Mouse (Mus musculus) intestine, embryonic 15.5 days (tissue): ENCODE data around the gene Dhdh. TPM values are rescaled to one million over a fixed set of nuclear protein-coding genes. Genes with fewer than 3 reads are reported as not detected.

Source experiments
- ATAC-seq: fragments of 200-750 bp; cut with Nextera tagmentation; 2 replicates; pipeline ENCODE4 v1.8.0; 2017; ENCODE audit warnings: moderate TSS enrichment, moderate library complexity
- H3K27ac ChIP-seq: fragments of 300-500 bp; sonication (generic); 2 replicates; pipeline ENCODE4 v1.5.1; 2015; ENCODE audit warnings: mild to moderate bottlenecking, inconsistent platforms
- H3K27me3 ChIP-seq: fragments of 300-500 bp; sonication (generic); replicated peaks from 2 replicates; pipeline ENCODE4 v1.6.1; 2015; ENCODE audit warnings: inconsistent platforms
- H3K36me3 ChIP-seq: fragments of 300-500 bp; sonication (generic); 2 replicates; pipeline ENCODE4 v1.6.1; 2015; ENCODE audit warnings: inconsistent platforms
- H3K4me1 ChIP-seq: fragments of 300-500 bp; sonication (generic); replicated peaks from 2 replicates; pipeline ENCODE4 v1.6.1; 2015; ENCODE audit warnings: inconsistent platforms
- H3K4me2 ChIP-seq: fragments of 300-500 bp; sonication (generic); replicated peaks from 2 replicates; pipeline ENCODE4 v1.6.1; 2015; ENCODE audit warnings: mild to moderate bottlenecking, inconsistent platforms
- H3K4me3 ChIP-seq: fragments of 300-500 bp; sonication (generic); replicated peaks from 2 replicates; pipeline ENCODE4 v1.5.1; 2015; ENCODE audit warnings: inconsistent platforms
- H3K9ac ChIP-seq: fragments of 300-500 bp; sonication (generic); 2 replicates; pipeline ENCODE4 v1.6.1; 2015; ENCODE audit warnings: inconsistent platforms
- H3K9me3 ChIP-seq: fragments of 300-500 bp; sonication (generic); 2 replicates; pipeline ENCODE4 v1.6.1; 2016; ENCODE audit warnings: inconsistent platforms
- WGBS: fragments of 180-500 bp; shearing (Covaris S2); methylation state at CpG from one replicate; pipeline ENCODE4 v1.1.7; 2015; 5-methylcytosine and 5-hydroxymethylcytosine counted together
- polyA plus RNA-seq: library from polyadenylated mRNA; unstranded; fragments of >200 nt; fragmentation: Nextera tagmentation; extraction: Ambion mirVana; gene quantifications from 2 replicates; pipeline ENCODE4 v1.2.1, GENCODE M21; 2015

Dhdh gene
- polyA plus RNA-seq, 1 experiment from 2014 or later: 2.7 TPM

DNA sequence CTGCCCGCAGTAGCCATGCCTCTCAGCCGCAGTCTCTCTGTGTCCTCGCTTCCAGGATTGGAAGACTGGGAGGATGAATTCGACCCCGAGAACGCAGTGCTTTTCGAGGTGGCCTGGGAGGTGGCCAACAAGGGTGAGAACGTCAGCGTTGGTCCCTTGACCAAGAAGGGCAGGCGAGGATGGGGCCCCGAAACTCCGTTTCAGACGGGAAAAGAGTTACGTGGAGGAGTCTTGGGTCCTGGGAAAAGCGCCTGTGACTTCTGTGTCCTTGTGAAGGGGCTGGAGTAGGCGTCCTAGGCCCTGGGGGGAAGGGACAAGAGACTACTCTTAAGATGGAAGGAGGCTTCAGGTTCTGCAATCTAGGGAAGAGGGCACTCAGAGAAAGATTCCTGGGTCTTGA is 53.6 kb downstream of the Dhdh start:
- H3K4me1 ChIP-seq: peaks cover 39% of the 10 kb centered on the region
- WGBS: 2% methylated on average over 16 of the region's 16 CpGs
- peak; percentile 16 for ATAC-seq
- H3K9me3 ChIP-seq: no peaks in the 10 kb centered on the region
- H3K4me3 ChIP-seq: peak overlapping the region; percentile 73
- H3K4me2 ChIP-seq: peak overlapping the region; percentile 76
- peak overlapping the region; percentile 81 for H3K27ac ChIP-seq
- no peaks in the 10 kb centered on the region for H3K27me3 ChIP-seq
- peaks cover 18% of the 10 kb centered on the region for H3K36me3 ChIP-seq
- peak overlapping the region; percentile 77 for H3K9ac ChIP-seq

DNA sequence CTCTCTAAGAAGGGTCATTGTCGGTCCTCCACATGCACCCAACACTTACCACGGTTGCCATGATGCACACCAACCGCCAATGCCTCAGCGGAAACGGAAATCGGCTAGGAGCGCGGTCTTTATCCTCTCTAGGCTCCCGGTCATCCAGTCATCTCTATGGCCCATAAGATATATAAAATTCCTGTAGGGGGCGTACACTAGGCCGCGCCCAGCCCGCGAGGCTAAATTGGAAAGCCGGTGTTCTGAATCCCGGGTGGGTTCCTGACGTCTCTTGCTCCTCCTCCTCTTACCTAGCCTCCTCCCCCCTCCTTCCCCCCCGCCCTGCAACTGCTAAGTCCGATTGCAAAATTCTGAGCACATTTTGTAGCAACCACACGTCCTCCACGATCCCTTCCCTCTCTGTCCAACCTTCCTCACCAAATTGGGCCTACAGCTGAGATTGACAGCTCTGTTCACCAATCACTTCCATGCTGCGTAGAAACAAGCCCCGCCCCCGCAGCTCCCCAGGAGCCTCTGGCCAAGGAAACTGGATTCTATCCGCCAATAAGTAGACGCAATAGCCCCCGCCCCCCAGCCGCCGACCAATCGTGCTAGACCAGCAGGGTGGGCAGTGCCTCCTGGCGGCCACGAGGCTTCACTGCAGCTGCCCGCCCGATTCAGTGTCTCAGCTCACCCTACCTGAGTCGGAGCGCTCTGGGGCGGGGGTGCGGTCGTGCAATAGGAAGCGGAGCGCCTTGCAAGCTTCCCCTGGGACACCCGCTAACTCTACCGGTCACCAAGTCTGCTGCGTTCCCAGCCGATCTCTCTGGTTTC is 54.2 kb downstream of the Dhdh start, which contains the start of gene Gys1:
Gys1 (plus strand) TSS at position 642 of the 813 bp plus-strand sequence.
- no peaks in the 10 kb centered on the region for H3K9me3 ChIP-seq
- peak; percentile 98 for ATAC-seq
- H3K4me1 ChIP-seq: peaks cover 39% of the 10 kb centered on the region
- peak within 1 kb of the TSS; percentile 80 for H3K9ac ChIP-seq
- H3K36me3 ChIP-seq: peaks cover 17% of the 10 kb centered on the region
- WGBS: under 1% methylated on average over 45 of the region's 45 CpGs
- no peaks in the 10 kb centered on the region for H3K27me3 ChIP-seq
- H3K27ac ChIP-seq: peak within 1 kb of the TSS; percentile 86
- peak within 1 kb of the TSS; percentile 90 for H3K4me2 ChIP-seq
- peak within 1 kb of the TSS; percentile 73 for H3K4me3 ChIP-seq

DNA sequence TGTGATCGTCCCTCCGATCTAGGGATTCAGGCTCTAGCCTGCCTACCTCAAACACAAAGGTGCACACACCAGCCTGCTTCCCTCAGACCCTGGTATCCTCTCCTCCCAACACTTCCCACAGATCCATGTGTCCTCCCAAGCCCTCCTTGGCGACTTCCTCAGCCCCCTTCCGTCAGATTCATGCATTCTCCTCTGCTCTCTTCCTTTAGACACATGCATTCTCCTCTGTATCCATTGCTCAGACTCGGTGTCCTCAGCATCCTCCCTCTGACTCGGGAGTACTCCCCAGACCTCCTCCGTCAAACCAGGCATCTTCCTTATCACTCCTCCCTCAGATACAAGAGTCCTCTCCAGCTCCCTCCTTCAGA is 54.8 kb downstream of the Dhdh start:
- Histone ChIP-seq H3K4me3 (peak overlapping the region; percentile 73), H3K9ac (peak overlapping the region; percentile 80), H3K36me3 (peaks cover 22% of the 10 kb centered on the region), H3K27ac (peak overlapping the region; percentile 86), H3K9me3 (no peaks in the 10 kb centered on the region), H3K4me1 (peaks cover 39% of the 10 kb centered on the region), H3K27me3 (no peaks in the 10 kb centered on the region), H3K4me2 (peak overlapping the region; percentile 90)
- under 1% methylated on average over 7 of the region's 7 CpGs for whole genome bisulfite sequencing
- ATAC-seq: no peak

DNA sequence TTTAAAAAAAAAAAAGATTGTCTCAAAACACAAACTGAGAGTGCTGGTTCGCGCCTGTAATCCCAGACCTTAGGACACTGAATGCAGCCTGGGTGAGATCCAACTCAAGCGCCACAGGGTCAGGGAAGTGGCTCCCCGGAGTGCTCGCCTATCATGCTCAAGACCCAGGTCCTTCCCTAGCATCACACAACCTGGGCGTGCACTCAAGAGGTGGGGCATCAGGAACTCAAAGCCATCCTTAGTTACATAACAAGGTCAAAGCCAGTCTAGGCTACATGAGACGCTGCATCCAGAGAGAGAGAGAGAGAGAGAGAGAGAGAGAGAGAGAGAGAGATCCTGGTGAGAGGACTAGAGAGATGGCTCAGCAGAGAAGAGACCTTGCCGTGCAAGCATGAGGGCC is 62.0 kb downstream of the Dhdh start:
- H3K27ac ChIP-seq: no peak overlapping the region
- H3K27me3 ChIP-seq: no peaks in the 10 kb centered on the region
- no peak overlapping the region for H3K4me2 ChIP-seq
- peaks cover 56% of the 10 kb centered on the region for H3K36me3 ChIP-seq
- WGBS: 93% methylated on average over 8 of the region's 8 CpGs
- no peak overlapping the region for H3K9ac ChIP-seq
- H3K9me3 ChIP-seq: no peaks in the 10 kb centered on the region
- no peaks in the 10 kb centered on the region for H3K4me1 ChIP-seq
- no peak for ATAC-seq
- H3K4me3 ChIP-seq: no peak overlapping the region

GRCm38 (mm10) chr7:45421194-45421593 is 67.4 kb downstream of the Dhdh start:
- Histone ChIP-seq H3K27me3 (peaks cover 10% of the 10 kb centered on the region), H3K4me3 (no peak overlapping the region), H3K9ac (no peak overlapping the region), H3K4me2 (no peak overlapping the region), H3K4me1 (peaks cover 10% of the 10 kb centered on the region), H3K36me3 (peaks cover 37% of the 10 kb centered on the region), H3K9me3 (no peaks in the 10 kb centered on the region), H3K27ac (no peak overlapping the region)
- WGBS: 92% methylated on average over 14 of the region's 14 CpGs
- ATAC-seq: no peak

Other genes with a start within 250 kb of the Dhdh start
- 3.5 and 3.6 TPM in 2 replicates for gene Cd37, start 249.7 kb downstream of the Dhdh start, polyA plus RNA-seq
- not detected in 2 replicates for gene Slc6a16, start 247.7 kb downstream of the Dhdh start, polyA plus RNA-seq
- gene Slc6a21, start 211.3 kb downstream of the Dhdh start, polyA plus RNA-seq: not detected in 2 replicates
- 20.4 and 29.1 TPM in 2 replicates for gene Trpm4, start 155.0 kb downstream of the Dhdh start, polyA plus RNA-seq
- 0.97 and 1.2 TPM in 2 replicates for gene Hrc, start 153.5 kb downstream of the Dhdh start, polyA plus RNA-seq
- gene Ppfia3, start 121.8 kb downstream of the Dhdh start, polyA plus RNA-seq: 5.6 and 6.9 TPM in 2 replicates
- 1.9 and 2.4 TPM in 2 replicates for gene Lin7b, start 118.2 kb downstream of the Dhdh start, polyA plus RNA-seq
- gene Snrnp70, start 93.1 kb downstream of the Dhdh start, polyA plus RNA-seq: 195 and 200 TPM in 2 replicates
- 0.13 and 0.19 TPM in 2 replicates for gene Kcna7, start 83.2 kb downstream of the Dhdh start, polyA plus RNA-seq
- 1.7 and 2.1 TPM in 2 replicates for gene Ntf5, start 75.1 kb downstream of the Dhdh start, polyA plus RNA-seq
- 0.27 and 0.52 TPM in 2 replicates for gene Lhb, start 68.0 kb downstream of the Dhdh start, polyA plus RNA-seq
- gene Gys1, start 54.0 kb downstream of the Dhdh start, polyA plus RNA-seq: 39.6 and 42.4 TPM in 2 replicates
- 147 and 150 TPM in 2 replicates for gene Ruvbl2, start 50.7 kb downstream of the Dhdh start, polyA plus RNA-seq
- 5,581 and 6,050 TPM in 2 replicates for gene Ftl1, start 28.9 kb downstream of the Dhdh start, polyA plus RNA-seq
- gene Bax, start 21.9 kb downstream of the Dhdh start, polyA plus RNA-seq: 181 and 185 TPM in 2 replicates
- 1.8 and 1.9 TPM in 2 replicates for gene Tulp2, start 6.9 kb downstream of the Dhdh start, polyA plus RNA-seq
- gene Gm45808, start 2.0 kb downstream of the Dhdh start, polyA plus RNA-seq: not detected in 2 replicates
- 209 and 229 TPM in 2 replicates for gene Nucb1, start 21.6 kb upstream of the Dhdh start, polyA plus RNA-seq
- 16.5 and 17.0 TPM in 2 replicates for gene Ppp1r15a, start 37.5 kb upstream of the Dhdh start, polyA plus RNA-seq
- gene Plekha4, start 37.5 kb upstream of the Dhdh start, polyA plus RNA-seq: 0.83 and 1.5 TPM in 2 replicates
- 2.1 and 2.8 TPM in 2 replicates for gene Hsd17b14, start 66.1 kb upstream of the Dhdh start, polyA plus RNA-seq
- 59.5 and 67.6 TPM in 2 replicates for gene Bcat2, start 81.3 kb upstream of the Dhdh start, polyA plus RNA-seq
- gene Fgf21, start 126.7 kb upstream of the Dhdh start, polyA plus RNA-seq: 0.18 and 0.30 TPM in 2 replicates
- 0.38 and 0.73 TPM in 2 replicates for gene Fut1, start 128.5 kb upstream of the Dhdh start, polyA plus RNA-seq
- gene Izumo1, start 133.0 kb upstream of the Dhdh start, polyA plus RNA-seq: 0.13 TPM in 1 of 2 replicates, not detected in the other
- 9.8 and 9.9 TPM in 2 replicates for gene Rasip1, start 138.7 kb upstream of the Dhdh start, polyA plus RNA-seq
- gene Mamstr, start 151.2 kb upstream of the Dhdh start, polyA plus RNA-seq: 5.2 and 7.3 TPM in 2 replicates
- gene Fut2, start 177.6 kb upstream of the Dhdh start, polyA plus RNA-seq: 12.2 and 12.8 TPM in 2 replicates
- 0.73 TPM in 2 replicates for gene Ntn5, start 195.2 kb upstream of the Dhdh start, polyA plus RNA-seq
- gene Sec1, start 205.6 kb upstream of the Dhdh start, polyA plus RNA-seq: 1.9 and 2.0 TPM in 2 replicates
- 5.5 and 6.4 TPM in 2 replicates for gene Car11, start 211.0 kb upstream of the Dhdh start, polyA plus RNA-seq
- 3.1 and 3.4 TPM in 2 replicates for gene Dbp, start 216.3 kb upstream of the Dhdh start, polyA plus RNA-seq
- gene Rpl18, start 226.7 kb upstream of the Dhdh start, polyA plus RNA-seq: 1,110 and 1,134 TPM in 2 replicates
- gene Sphk2, start 229.2 kb upstream of the Dhdh start, polyA plus RNA-seq: 38.1 and 41.6 TPM in 2 replicates
- 19.7 and 22.4 TPM in 2 replicates for gene Fam83e, start 232.4 kb upstream of the Dhdh start, polyA plus RNA-seq
- gene Spaca4, start 237.0 kb upstream of the Dhdh start, polyA plus RNA-seq: 0.49 and 0.74 TPM in 2 replicates